Mouse (Mus musculus): Measurements from ENCODE around the gene Plekha8. TPM values are rescaled to one million over a fixed set of nuclear protein-coding genes. Genes with fewer than 3 reads are reported as not detected.

The Plekha8 gene
- 1 to 10 TPM; 3.8 to 4.0 TPM for total RNA-seq (2021)
- long read RNA-seq, experiment 1, full-length matches to known transcripts, result 3 of 3 reads
- long read RNA-seq, experiment 1, partial matches to known transcripts, result 0 of 3 reads
- long read RNA-seq, experiment 1, other reads (novel, unspliced or antisense), result 0 of 3 reads
- long read RNA-seq, experiment 2, full-length matches to known transcripts, result 2 of 4 reads
- long read RNA-seq, experiment 2, partial matches to known transcripts, result 0 of 4 reads
- long read RNA-seq, experiment 2, other reads (novel, unspliced or antisense), result 2 of 4 reads

DNA sequence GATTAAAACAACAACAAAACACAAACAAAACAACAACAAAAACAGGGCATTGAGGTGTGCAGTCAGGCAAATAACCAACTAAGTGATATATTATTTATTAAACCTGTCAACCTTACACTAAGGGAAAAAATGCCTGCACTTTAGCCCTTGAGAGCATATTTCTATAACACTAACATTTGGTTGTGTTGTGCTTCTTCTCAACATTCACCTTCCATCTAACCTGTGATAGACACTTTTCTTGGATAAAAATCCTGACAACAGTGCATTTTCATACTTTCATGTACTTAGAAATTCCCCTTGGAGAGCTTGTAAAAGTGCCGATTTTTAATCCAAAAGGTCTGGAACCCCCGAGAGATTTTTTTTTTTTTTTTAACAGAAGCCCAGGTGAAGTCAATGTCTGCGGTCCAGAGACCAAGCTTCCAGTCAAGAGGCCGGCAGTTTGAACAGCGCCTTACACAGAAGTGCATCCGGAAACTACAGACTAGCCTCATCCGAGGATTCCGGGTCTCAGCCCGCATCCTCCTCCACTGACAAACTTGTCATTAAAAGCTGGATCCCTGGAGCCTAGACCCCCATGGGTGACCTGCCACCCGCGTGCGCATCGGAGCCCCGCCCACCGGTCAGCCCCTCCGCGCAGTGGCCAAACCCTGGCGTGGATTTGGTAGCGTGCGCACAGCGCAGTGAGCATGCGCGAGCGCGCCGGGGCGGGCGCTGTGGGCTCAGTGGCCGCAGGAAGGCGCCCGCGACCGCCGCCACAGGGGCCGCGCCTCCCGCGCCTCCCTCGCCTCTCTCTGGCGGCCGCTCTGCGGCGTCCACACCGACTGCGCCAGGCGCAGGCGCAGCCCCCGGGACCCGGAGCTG lies at the start of gene Plekha8:
Gene Plekha8, plus strand, starts transcription at position 643 of the 861 bp plus-strand sequence.
- DNase-seq, result peak; percentile 93

DNA sequence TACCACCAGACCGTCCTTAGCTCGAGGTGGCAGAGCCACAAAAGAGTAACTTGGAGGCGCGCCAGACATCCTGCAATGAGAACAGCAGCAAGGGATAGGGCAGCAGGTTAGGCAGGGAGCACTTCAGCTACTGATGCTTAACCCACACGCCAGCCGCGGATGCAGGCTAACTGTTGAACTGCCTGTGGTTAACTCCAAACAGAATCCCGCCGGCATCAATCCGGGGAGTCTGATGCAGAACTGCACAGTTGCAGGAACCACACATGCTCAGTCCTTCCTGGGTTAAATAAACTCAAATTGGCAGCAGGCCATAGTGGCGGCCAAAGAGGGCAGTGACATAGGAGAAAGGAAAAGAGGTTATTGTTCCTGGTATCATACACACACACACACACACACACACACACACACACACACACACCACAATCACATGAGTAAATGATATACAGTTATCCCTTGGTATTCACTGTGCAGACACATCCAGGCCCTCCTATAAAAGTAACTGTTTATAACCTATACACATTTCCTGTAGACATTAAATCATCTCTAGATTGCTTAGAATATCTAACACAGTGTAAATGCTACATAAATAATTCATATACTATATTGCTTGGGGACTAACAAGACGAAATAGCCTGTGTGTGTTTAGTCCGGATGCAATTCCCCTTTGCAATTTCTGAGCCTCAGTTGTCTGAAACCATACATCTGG lies 46.4 kb upstream of the Plekha8 start:
- DNase-seq, result no peak

DNA sequence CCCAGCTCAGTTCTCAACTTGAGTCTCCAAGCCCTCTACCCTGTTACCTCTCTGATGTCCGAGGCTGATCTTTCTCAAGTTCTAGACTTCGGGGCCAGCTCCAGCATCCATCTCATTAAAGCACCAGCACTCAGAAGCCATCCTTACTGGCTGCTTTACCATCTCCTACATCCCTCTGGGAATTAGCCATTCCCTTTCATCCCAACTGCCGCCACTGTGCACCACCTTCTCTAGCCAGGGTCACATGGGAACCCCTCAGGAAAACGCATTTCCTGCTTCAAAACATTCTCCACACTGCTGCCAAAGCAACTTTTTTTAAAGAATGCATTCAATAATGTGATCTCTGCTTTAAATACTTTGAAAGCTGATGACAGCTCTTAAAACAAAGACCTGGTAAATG lies 45.6 kb upstream of the Plekha8 start:
- DNase-seq, result no peak

DNA sequence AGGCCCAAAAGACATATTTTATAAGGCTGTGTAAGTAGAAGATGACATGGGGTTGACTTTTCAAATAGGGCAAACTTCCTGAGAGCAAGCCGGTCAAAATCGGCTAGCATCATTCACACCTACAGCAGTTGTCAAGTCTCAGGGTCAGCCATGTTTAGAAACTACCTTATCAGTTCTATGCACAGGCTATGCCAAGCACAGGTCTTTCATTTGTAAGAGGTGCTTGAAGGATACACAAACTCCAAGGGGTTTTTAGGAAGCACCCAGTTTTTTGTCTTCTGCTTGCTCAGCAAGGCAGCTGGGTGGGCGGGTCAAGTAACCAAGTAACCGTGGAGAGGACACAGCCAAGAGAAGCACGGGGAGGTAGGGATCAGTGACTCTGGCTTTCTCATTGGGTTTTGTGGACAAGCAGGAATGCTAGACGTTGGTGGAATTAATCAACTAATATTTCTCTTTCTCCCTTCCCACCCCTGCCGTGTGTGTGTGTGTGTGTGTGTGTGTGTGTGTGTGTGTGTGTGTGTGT lies 44.0 kb upstream of the Plekha8 start:
- DNase-seq, result no peak

DNA sequence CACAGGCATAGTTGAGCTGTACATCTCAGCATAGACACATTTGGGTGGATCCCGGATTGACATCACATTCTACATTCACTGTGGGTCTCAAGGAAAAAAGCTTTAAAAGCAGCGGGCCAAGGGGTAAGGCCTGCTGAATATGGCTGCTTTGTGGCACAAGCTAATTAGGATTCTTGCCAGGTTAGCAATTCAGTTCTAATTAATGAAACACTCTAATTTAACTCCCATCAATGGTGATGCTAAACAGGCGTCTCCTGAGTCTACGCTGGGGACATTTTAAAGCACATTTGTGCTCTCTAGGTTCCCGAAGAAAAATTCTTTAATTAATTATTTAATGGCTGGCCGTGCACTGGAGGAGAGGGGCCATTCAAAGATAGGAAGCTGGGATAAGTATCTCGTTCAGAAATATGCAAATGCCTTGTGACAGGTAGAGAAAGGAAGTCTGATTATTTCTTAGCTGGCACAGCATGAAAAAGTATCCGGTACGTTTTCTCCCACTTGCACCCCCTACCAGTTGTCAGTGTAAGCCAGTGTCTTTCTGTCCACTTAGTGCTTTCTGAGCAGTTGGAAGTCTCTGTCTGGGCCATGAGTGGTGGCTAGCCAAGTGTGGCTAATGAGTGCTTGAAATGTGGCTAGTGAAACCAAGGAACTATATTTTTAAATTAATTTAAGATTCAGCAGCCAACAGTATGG lies 42.0 kb upstream of the Plekha8 start:
- DNase-seq, result no peak

DNA sequence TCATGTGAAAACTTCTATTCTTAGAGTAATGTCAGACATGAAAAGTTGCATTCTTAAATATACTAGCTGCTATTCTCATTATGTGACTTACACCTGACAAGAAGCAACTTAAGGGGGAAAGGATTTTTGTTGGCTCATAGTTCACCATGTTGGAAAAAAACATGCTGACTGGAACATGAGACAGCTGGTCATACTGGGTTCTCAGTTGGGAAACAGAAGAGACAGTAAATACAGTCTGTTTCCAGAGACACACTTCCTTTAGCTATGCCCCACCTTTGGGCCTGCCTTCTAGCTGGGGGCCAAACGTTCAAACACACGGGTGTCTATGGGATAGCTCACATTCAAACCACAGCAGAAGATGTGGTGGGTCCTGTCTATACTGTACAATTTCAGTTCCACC lies 41.3 kb upstream of the Plekha8 start:
- DNase-seq, result no peak

DNA sequence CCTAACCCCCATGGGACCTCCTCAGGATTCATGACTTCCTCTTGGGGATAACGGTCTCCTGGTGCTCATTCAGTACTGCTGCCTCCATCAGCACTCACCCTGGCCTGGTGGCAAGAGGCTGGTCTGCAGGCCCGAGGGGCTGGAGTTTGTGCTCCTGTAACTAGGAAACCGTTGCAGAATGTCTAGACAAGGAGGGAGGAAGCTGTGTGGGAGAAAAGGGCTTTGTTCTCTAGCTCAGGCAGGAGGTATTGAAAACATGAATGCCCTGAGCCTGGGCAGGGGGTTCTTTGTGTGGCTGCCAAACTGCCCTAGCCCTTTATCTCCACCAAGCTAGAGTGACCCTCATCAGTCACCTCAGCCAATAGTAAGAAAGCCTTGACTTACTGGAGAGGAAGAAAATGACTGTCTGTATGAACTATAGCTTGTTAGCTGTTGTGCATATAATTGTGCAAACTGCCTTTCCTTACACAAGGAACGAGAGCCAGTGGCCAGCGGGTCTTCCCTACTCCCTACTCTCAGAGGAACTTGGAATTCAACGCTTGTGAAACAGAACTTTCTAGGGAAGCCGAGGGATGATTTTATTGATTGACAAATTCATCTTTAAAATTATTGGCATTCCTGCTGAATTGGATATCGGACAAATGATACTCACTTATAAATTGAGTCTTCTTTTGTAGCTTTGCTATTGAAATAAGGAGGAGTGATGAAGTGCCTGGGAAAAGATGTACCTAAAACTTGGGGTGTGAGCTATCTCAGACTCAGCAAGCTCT lies 40.4 kb upstream of the Plekha8 start:
- no peak for DNase-seq

DNA sequence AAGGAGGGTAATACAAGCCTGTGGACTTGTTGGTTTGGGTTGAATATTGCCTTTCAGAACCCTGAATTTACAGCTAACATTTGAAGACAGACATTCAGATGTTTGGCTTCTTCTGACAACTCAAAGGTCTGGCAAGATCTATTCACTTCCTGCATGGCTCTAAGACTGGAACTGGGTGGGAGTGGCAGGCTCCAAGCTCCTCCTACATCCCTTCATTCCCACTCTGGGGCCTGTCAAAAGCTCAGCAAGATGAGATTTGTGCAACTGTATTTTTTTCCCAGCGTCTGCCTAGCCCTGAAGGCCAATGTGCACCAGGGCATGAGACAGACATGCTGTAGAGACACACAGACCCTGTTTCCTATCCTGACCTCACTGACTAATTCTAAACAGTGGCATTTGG lies 39.1 kb upstream of the Plekha8 start:
- DNase-seq, result no peak

DNA sequence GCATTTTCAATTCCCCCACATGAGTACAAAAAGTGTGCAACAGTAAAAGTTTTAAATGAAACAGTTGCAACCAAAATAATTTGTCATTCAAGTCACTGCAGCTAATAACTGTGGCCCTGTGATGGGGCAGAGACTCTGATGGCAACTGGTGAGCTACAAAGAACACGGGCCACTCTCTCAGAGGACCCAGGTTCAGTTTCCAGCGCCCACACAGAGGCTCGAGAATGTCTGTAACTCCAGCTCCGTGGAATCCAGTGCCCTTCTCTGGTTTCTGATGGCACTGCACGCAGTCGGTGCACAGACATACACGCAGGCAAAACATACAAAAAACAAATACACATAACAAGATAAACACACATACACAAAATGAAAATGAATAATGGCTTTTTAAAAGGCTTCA lies 37.2 kb upstream of the Plekha8 start:
- no peak for DNase-seq

DNA sequence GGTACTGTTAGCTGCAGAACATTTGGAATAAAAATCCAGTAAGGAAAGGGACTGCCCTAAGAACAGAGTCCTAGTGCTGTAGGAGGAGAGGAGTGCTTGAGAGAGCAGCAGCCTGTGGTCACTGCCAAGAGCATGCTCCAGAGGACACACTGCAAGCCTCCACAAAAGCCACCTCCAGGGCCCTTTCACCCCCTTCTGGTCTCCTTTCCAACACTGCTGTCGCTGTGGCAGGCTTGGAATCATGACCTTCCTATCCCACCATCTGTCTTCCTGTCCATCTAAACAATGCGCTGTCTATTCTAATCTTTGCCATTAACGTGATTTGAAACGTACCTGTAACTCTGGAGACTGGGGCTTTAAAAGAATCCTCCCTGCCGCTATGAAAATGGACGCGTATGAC lies 36.4 kb upstream of the Plekha8 start:
- DNase-seq, result no peak

DNA sequence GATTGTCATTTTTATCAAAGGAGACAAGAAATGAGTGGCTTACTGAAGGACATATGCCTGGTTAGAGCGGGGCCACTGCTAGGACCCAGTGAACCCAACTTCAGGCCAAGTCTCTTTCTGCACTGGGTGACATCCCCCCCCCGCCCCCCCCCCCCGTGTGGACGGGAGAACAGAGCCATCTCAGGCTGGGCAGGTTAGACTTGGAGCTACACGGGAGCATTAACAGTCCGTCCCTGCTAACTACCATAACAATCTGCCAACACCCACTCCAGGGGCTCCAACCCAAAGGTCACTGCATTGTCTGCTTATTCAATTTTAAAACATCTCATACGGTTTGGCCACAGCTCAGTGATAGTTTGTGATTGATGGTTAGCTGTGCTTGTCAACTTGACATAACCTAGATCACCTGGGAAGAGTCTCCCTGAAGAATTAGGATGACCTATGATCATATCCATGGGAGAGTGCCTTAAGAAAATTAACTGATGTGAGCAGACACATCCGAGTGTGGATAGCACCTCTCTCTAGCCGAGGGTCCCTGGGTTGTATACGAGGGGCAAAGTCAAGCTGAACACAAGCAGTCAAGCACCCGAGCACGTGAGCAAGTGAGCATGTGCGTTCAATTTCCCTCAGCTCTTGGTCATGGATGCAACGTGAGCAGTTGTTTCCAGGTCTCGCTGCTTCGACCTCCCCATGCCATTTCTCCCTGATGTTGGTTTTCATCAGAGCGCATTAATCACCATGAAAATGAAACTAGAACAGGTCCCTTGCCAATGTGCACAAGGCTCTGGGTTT lies 32.7 kb upstream of the Plekha8 start:
- no peak for DNase-seq

DNA sequence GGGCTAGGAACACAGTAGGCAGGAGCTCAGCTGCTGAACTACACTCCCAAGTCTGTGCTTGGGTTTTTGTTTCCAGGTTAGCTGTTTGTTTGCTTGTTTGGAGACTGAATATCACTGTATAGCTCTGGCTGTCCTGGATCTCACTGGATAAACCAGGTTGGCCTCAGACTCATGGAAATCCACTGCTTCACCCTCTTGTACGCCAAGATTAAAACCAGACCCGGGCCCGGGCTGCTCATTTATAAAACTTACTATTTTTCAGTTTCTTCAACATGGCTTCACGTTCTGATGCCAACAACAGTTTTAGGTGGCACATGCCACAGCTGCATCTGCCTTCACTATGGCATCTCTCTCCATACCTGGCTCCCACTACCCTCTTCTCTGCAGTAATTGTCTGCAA lies 31.4 kb upstream of the Plekha8 start:
- no peak for DNase-seq

DNA sequence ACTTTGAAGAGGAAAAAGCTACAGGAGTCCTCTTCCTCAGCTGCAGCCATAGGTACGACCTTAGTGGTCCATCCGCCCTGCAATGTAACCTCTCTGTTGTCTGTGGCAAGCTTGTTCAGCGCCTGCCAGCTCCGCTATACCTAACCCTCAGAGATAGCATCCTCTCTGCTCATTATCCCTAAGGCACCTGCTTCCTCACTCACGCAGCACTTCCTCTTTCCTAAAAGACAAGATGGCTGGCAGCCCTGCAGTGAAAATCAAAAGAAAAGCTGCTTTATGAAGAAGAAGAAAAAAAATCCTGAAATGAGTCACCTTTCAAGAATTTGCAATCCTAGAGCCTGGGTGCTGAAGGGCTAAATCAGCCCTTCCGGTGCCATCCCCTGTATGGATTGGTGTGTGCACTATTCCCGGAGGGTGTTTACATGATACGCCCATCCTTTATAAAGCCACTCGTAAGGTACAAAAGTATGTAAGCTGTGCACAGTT lies 30.4 kb upstream of the Plekha8 start:
- no peak for DNase-seq

DNA sequence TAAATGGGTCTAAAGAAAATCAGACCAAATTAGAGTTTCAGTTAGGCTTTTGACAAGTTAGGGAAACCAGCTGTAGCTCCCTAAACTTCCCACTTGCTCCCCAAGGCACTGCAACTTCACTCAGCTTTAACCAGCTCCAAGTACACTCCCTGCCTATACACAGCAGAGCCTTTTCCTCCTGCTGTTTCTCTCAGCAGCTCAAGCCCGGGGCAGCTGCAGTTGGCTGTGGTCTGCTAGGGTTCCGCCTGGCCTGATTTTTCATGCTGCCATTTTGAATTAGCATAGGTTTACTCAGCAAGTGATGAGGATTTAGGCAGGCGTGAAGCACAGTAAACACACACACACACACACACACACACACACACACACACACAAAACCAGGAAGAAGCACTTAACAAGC lies 29.9 kb upstream of the Plekha8 start:
- DNase-seq, result no peak

DNA sequence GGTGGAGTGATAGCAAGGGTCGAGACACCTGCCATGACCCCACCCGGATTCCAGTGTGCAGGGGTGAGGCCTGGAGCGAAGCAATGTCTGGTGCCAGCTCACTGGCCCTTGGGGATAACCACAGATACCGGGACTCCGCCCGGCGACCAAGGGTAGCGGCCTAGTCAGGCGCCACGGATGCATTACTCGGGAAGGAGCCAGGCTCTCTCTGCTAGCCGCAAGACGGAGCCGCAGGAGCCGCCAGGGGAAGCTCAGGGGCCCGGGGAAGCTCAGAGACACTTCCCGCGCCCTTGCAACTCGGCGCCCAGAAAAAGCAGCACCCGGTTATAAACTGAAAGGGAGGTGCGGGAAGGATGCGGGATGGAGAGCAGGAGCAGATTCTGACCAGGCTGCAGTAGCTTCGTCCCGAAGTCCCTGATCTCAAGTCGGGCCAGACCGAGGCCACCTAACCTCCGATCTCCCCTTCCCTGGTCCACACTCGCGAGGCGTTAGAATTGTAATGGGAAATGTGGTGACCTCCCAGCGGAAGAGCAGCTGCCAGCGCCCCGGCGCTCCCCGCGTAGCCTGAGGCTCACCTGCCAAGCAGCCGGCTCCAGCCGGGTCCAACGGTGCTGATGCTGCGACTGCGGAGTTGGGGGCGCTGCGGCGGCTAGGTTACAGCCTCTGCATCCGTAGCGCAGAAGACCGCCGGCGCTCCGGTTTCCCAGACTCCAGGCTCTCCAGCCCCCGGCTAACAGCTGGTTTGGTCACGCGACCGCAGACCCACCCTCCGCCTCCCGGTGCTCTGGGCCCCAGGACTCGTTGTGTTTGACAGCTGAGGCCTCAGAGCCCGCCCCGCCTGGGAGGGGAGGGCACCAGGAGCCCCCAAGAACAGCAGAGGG lies 29.0 kb upstream of the Plekha8 start, which contains the start of gene Scrn1:
Gene Scrn1, minus strand, starts transcription at position 825 of the 881 bp plus-strand sequence.
- DNase-seq, result peak; percentile 60

DNA sequence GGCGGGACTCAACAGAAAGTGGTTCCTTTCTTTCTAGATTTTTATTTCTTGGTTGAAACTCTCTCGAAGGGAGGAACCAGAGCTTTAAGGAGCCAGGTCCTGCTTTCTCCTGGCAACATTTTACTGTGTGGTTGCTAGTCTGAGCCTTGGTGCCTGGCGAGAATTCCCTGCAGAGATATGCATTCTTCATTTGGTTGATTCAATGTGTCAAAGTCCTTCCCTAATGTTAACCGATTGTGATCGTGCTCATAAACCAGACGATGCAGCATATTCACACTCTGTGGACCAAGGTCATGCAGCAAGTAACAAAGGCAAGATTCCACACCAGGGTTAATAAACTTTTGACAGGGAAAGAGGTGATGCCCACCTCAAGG lies 28.4 kb upstream of the Plekha8 start:
- DNase-seq, result no peak

DNA sequence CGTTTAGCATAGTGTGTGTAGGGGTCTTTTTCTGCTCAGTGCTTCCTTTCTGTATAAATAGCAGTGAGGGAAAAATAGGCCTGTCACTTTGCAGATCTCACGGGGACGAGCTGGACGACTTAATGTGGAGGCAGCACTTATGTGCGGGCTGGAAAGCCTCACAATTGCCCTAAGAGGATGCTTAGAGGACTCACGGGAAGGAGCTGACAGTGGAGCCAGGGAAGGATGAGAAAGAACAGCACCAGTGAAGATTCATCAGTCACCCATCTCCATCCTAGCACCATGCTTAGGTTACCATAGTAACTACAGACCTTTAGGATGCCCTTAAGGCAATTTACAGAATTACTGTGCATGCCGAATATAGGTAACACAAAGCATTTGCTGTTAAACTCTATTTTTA lies 25.1 kb upstream of the Plekha8 start:
- DNase-seq, result no peak

DNA sequence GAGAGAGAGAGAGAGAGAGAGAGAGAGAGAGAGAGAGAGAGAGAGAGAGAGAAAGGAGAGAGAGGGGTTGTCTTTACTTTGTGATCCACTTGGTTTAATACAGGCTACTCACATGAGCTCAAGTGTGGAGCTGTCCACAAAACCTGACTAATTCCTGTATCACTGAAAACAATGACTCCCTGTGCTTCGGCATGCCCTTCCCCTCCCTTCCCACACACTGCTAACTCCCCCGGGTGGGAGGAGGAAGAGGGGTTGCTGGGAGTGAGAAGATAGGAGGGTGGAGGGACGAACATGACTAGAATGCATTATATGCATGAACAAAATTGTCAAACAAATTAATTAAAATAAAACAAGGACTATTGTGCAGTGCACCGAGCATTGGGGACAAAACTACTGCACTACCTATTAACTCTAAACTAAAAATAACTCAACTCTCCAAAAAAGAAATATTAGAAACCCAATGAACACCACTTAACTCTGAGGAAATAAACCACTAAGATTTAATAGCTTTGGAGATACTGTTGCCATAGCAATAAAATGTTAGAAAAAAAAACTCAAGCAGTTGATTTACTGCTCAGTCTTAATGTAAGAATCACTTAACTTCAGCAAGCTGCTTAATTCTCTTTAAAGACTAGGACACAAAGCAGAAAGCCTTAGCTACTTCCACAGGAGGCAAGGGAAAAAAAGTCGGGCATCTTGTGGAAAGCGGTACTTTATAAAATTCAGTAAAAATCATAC lies 21.5 kb upstream of the Plekha8 start:
- no peak for DNase-seq

DNA sequence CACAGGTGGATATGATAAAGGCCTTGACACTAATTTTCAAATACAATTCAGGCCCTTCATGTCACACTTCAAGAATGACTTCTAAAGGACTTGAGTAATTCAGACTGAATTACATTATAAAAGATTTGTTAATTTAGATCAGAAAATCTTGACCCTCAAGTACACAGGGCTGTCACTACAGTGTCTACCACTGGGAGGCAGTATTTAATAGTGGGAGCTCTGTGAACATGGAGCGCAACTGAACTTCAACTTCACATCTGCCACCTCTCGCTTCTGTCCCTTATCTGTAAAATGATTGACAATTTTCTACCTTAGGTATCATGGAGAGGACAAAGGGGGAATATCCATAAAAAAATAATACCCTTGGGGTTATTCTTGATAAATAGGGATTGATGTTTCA lies 8.7 kb upstream of the Plekha8 start:
- DNase-seq, result no peak
